Mouse (Mus musculus): ENCODE measurements around the gene Fzr1.

Fzr1 gene

GRCm38 (mm10) chr10:81377793-81378552 is at the start of gene Fzr1:
TSS of gene Fzr1 (minus strand) at chr10:81378516.
- DNase-seq (ENCODE audit: extremely low read depth, low read depth) = no peak

- DNase-seq (ENCODE audit: extremely low read depth, low read depth) = no peak
Measured at GRCm38 (mm10) chr10:81427804-81428506, 49.6 kb upstream of the Fzr1 start.

GRCm38 (mm10) chr10:81427327-81427726 is 49.0 kb upstream of the Fzr1 start:
- DNase-seq (ENCODE audit: extremely low read depth, low read depth) = no peak

- DNase-seq (ENCODE audit: extremely low read depth, low read depth) = no peak
Measured at GRCm38 (mm10) chr10:81426897-81427296, 48.6 kb upstream of the Fzr1 start.

- no peak for DNase-seq (ENCODE audit: extremely low read depth, low read depth)
Measured at GRCm38 (mm10) chr10:81426081-81426671, 47.9 kb upstream of the Fzr1 start.

- DNase-seq (ENCODE audit: extremely low read depth, low read depth) = no peak
Measured at GRCm38 (mm10) chr10:81425236-81425850, 47.0 kb upstream of the Fzr1 start.

GRCm38 (mm10) chr10:81424246-81425051 is 46.1 kb upstream of the Fzr1 start:
- DNase-seq (ENCODE audit: extremely low read depth, low read depth) = no peak

GRCm38 (mm10) chr10:81423476-81424245 is 45.3 kb upstream of the Fzr1 start:
- DNase-seq (ENCODE audit: extremely low read depth, low read depth) = no peak

- no peak for DNase-seq (ENCODE audit: extremely low read depth, low read depth)
Measured at GRCm38 (mm10) chr10:81422661-81423217, 44.4 kb upstream of the Fzr1 start.

GRCm38 (mm10) chr10:81422191-81422590 is 43.9 kb upstream of the Fzr1 start:
- DNase-seq (ENCODE audit: extremely low read depth, low read depth) = no peak

- DNase-seq (ENCODE audit: extremely low read depth, low read depth) = no peak
Measured at GRCm38 (mm10) chr10:81421797-81422100, 43.4 kb upstream of the Fzr1 start.

GRCm38 (mm10) chr10:81421041-81421796 is 42.9 kb upstream of the Fzr1 start:
- DNase-seq (ENCODE audit: extremely low read depth, low read depth) = no peak

- DNase-seq (ENCODE audit: extremely low read depth, low read depth) = no peak
Measured at GRCm38 (mm10) chr10:81420191-81420767, 42.0 kb upstream of the Fzr1 start.

- no peak for DNase-seq (ENCODE audit: extremely low read depth, low read depth)
Measured at GRCm38 (mm10) chr10:81419111-81419928, 41.0 kb upstream of the Fzr1 start.

- DNase-seq (ENCODE audit: extremely low read depth, low read depth) = no peak
Measured at GRCm38 (mm10) chr10:81418216-81419070, 40.1 kb upstream of the Fzr1 start.

GRCm38 (mm10) chr10:81417227-81418215 is 39.2 kb upstream of the Fzr1 start:
- no peak for DNase-seq (ENCODE audit: extremely low read depth, low read depth)
